Mouse (Mus musculus): ENCODE results near the gene Prokr1. TPM values are rescaled to one million over a fixed set of nuclear protein-coding genes. Genes with fewer than 3 reads are reported as not detected.

Gene Prokr1
- polyA plus RNA-seq, 1 experiment from 2014 or later: 3.2 TPM

GRCm38 (mm10) chr6:87564356-87564755 lies 26.2 kb downstream of the Prokr1 start:
- ATAC-seq (replicated peaks): no peak
- Histone ChIP-seq H3K27ac (replicated peaks) (no peak overlapping the region), H3K27me3 (no peaks in the 10 kb centered on the region), H3K36me3 (no peaks in the 10 kb centered on the region), H3K4me1 (no peaks in the 10 kb centered on the region), H3K9me3 (no peaks in the 10 kb centered on the region), H3K4me3 (no peak overlapping the region), H3K9ac (replicated peaks) (no peak overlapping the region), H3K4me2 (replicated peaks) (no peak overlapping the region)
- WGBS: 95% methylated on average over 4 of the region's 4 CpGs

GRCm38 (mm10) chr6:87553724-87554123 lies 36.8 kb downstream of the Prokr1 start:
- WGBS: 90% methylated on average over 3 of the region's 3 CpGs
- ATAC-seq (replicated peaks): no peak
- no peaks in the 10 kb centered on the region for H3K27me3 ChIP-seq
- H3K4me1 ChIP-seq: no peaks in the 10 kb centered on the region
- H3K9me3 ChIP-seq: no peaks in the 10 kb centered on the region
- H3K36me3 ChIP-seq: no peaks in the 10 kb centered on the region
- H3K4me3 ChIP-seq: no peak overlapping the region
- H3K4me2 ChIP-seq (replicated peaks): no peak overlapping the region
- H3K9ac ChIP-seq (replicated peaks): no peak overlapping the region
- no peak overlapping the region for H3K27ac ChIP-seq (replicated peaks)

- 70% methylated on average over 7 of the region's 7 CpGs for WGBS
- H3K27me3 ChIP-seq: no peaks in the 10 kb centered on the region
- no peak overlapping the region for H3K9ac ChIP-seq (replicated peaks)
- H3K4me3 ChIP-seq: no peak overlapping the region
- H3K36me3 ChIP-seq: no peaks in the 10 kb centered on the region
- no peak overlapping the region for H3K4me2 ChIP-seq (replicated peaks)
- no peaks in the 10 kb centered on the region for H3K4me1 ChIP-seq
- no peaks in the 10 kb centered on the region for H3K9me3 ChIP-seq
- ATAC-seq (replicated peaks): no peak
- H3K27ac ChIP-seq (replicated peaks): no peak overlapping the region
Observed at GRCm38 (mm10) chr6:87552054-87552807, 38.3 kb downstream of the Prokr1 start.

GRCm38 (mm10) chr6:87547836-87548235 lies 42.7 kb downstream of the Prokr1 start:
- 86% methylated on average over 7 of the region's 7 CpGs for WGBS
- Histone ChIP-seq H3K27me3 (no peaks in the 10 kb centered on the region), H3K4me2 (replicated peaks) (no peak overlapping the region)

GRCm38 (mm10) chr6:87547431-87547830 lies 43.1 kb downstream of the Prokr1 start:
- 93% methylated on average over 4 of the region's 4 CpGs for WGBS
- Histone ChIP-seq H3K4me3 (no peak overlapping the region), H3K9ac (replicated peaks) (no peak overlapping the region), H3K9me3 (peaks cover 5% of the 10 kb centered on the region), H3K27ac (replicated peaks) (no peak overlapping the region), H3K4me2 (replicated peaks) (no peak overlapping the region), H3K4me1 (peaks cover 8% of the 10 kb centered on the region), H3K27me3 (no peaks in the 10 kb centered on the region), H3K36me3 (no peaks in the 10 kb centered on the region)
- ATAC-seq (replicated peaks): no peak

More at GRCm38 (mm10) chr6:87547836-87548235, 42.7 kb downstream of the Prokr1 start:
- no peak overlapping the region for H3K9ac ChIP-seq (replicated peaks)
- H3K27ac ChIP-seq (replicated peaks): no peak overlapping the region
- H3K36me3 ChIP-seq: no peaks in the 10 kb centered on the region
- peaks cover 8% of the 10 kb centered on the region for H3K4me1 ChIP-seq
- H3K4me3 ChIP-seq: no peak overlapping the region
- ATAC-seq (replicated peaks): no peak
- H3K9me3 ChIP-seq: peaks cover 5% of the 10 kb centered on the region

GRCm38 (mm10) chr6:87545331-87546217 lies 45.0 kb downstream of the Prokr1 start:
- Histone ChIP-seq H3K36me3 (no peaks in the 10 kb centered on the region), H3K4me3 (no peak overlapping the region), H3K27ac (replicated peaks) (peak overlapping the region; percentile 62), H3K9ac (replicated peaks) (no peak overlapping the region), H3K4me1 (peaks cover 8% of the 10 kb centered on the region), H3K9me3 (peaks cover 5% of the 10 kb centered on the region), H3K4me2 (replicated peaks) (no peak overlapping the region), H3K27me3 (no peaks in the 10 kb centered on the region)
- 4% methylated on average over 1 of the region's 1 CpGs for WGBS
- peak; percentile 97 for ATAC-seq (replicated peaks)

GRCm38 (mm10) chr6:87542027-87542426 lies 48.5 kb downstream of the Prokr1 start:
- Histone ChIP-seq H3K4me2 (replicated peaks) (no peak overlapping the region), H3K4me3 (no peak overlapping the region), H3K36me3 (no peaks in the 10 kb centered on the region), H3K4me1 (peaks cover 8% of the 10 kb centered on the region), H3K27me3 (no peaks in the 10 kb centered on the region), H3K9me3 (peaks cover 5% of the 10 kb centered on the region), H3K9ac (replicated peaks) (no peak overlapping the region), H3K27ac (replicated peaks) (no peak overlapping the region)
- 87% methylated on average over 9 of the region's 9 CpGs for WGBS
- ATAC-seq (replicated peaks): no peak

- WGBS: 89% methylated on average over 6 of the region's 6 CpGs
- H3K4me1 ChIP-seq: peaks cover 8% of the 10 kb centered on the region
- H3K27me3 ChIP-seq: no peaks in the 10 kb centered on the region
- H3K36me3 ChIP-seq: no peaks in the 10 kb centered on the region
- ATAC-seq (replicated peaks): no peak
- H3K9ac ChIP-seq (replicated peaks): no peak overlapping the region
- H3K9me3 ChIP-seq: no peaks in the 10 kb centered on the region
- H3K27ac ChIP-seq (replicated peaks): no peak overlapping the region
- H3K4me3 ChIP-seq: no peak overlapping the region
- no peak overlapping the region for H3K4me2 ChIP-seq (replicated peaks)
Observed at GRCm38 (mm10) chr6:87541171-87541571, 49.4 kb downstream of the Prokr1 start.

- no peak for ATAC-seq (replicated peaks)
- Histone ChIP-seq H3K27me3 (no peaks in the 10 kb centered on the region), H3K9me3 (no peaks in the 10 kb centered on the region), H3K4me2 (replicated peaks) (no peak overlapping the region), H3K4me3 (no peak overlapping the region), H3K36me3 (no peaks in the 10 kb centered on the region), H3K4me1 (no peaks in the 10 kb centered on the region), H3K27ac (replicated peaks) (no peak overlapping the region), H3K9ac (replicated peaks) (no peak overlapping the region)
- WGBS: 90% methylated on average over 15 of the region's 15 CpGs
Observed at GRCm38 (mm10) chr6:87538376-87539270, 51.9 kb downstream of the Prokr1 start.

- no peak overlapping the region for H3K9ac ChIP-seq (replicated peaks)
- H3K36me3 ChIP-seq: no peaks in the 10 kb centered on the region
- no peak overlapping the region for H3K27ac ChIP-seq (replicated peaks)
- H3K4me1 ChIP-seq: peaks cover 8% of the 10 kb centered on the region
- H3K9me3 ChIP-seq: no peaks in the 10 kb centered on the region
- H3K27me3 ChIP-seq: no peaks in the 10 kb centered on the region
- WGBS: 74% methylated on average over 5 of the region's 5 CpGs
- no peak overlapping the region for H3K4me3 ChIP-seq
- no peak overlapping the region for H3K4me2 ChIP-seq (replicated peaks)
- no peak for ATAC-seq (replicated peaks)
Observed at GRCm38 (mm10) chr6:87537678-87538077, 52.9 kb downstream of the Prokr1 start.

GRCm38 (mm10) chr6:87536270-87536669 lies 54.3 kb downstream of the Prokr1 start:
- H3K36me3 ChIP-seq: no peaks in the 10 kb centered on the region
- WGBS: 67% methylated on average over 8 of the region's 8 CpGs
- H3K9ac ChIP-seq (replicated peaks): no peak overlapping the region
- no peak for ATAC-seq (replicated peaks)
- H3K9me3 ChIP-seq: no peaks in the 10 kb centered on the region
- H3K27me3 ChIP-seq: no peaks in the 10 kb centered on the region
- H3K4me3 ChIP-seq: no peak overlapping the region
- no peak overlapping the region for H3K27ac ChIP-seq (replicated peaks)
- H3K4me1 ChIP-seq: peaks cover 8% of the 10 kb centered on the region
- H3K4me2 ChIP-seq (replicated peaks): no peak overlapping the region

Data from forebrain, embryonic 15.5 days (tissue).